Mouse (Mus musculus): Measurements from ENCODE around the gene Mecom.

Mecom gene

GRCm38 (mm10) chr3:30004888-30005405 is 542.9 kb downstream of the Mecom start:
- DNase-seq, result no peak

GRCm38 (mm10) chr3:30000260-30000659 is 547.5 kb downstream of the Mecom start:
- no peak for DNase-seq

GRCm38 (mm10) chr3:29999035-29999434 is 548.8 kb downstream of the Mecom start:
- DNase-seq, result no peak

GRCm38 (mm10) chr3:29997068-29997467 is 550.7 kb downstream of the Mecom start:
- no peak for DNase-seq

- DNase-seq, result no peak
Measured at GRCm38 (mm10) chr3:29993346-29993745, 554.5 kb downstream of the Mecom start.

GRCm38 (mm10) chr3:29991523-29991922 is 556.3 kb downstream of the Mecom start:
- no peak for DNase-seq

GRCm38 (mm10) chr3:29984431-29984830 is 563.4 kb downstream of the Mecom start:
- no peak for DNase-seq

GRCm38 (mm10) chr3:29981259-29981910 is 566.4 kb downstream of the Mecom start:
- no peak for DNase-seq

GRCm38 (mm10) chr3:29980531-29980930 is 567.3 kb downstream of the Mecom start:
- DNase-seq, result no peak

- DNase-seq, result no peak
Measured at GRCm38 (mm10) chr3:29976580-29976979, 571.2 kb downstream of the Mecom start.

- DNase-seq, result no peak
Measured at GRCm38 (mm10) chr3:29968433-29968949, 579.3 kb downstream of the Mecom start.

- DNase-seq, result no peak
Measured at GRCm38 (mm10) chr3:29963953-29964352, 583.9 kb downstream of the Mecom start.

GRCm38 (mm10) chr3:29963447-29963846 is 584.4 kb downstream of the Mecom start:
- no peak for DNase-seq

GRCm38 (mm10) chr3:29959051-29959450 is 588.8 kb downstream of the Mecom start:
- no peak for DNase-seq

- DNase-seq, result no peak
Measured at GRCm38 (mm10) chr3:29957365-29958236, 590.2 kb downstream of the Mecom start.

GRCm38 (mm10) chr3:29953269-29953668 is 594.5 kb downstream of the Mecom start:
- no peak for DNase-seq

- DNase-seq, result no peak
Measured at GRCm38 (mm10) chr3:29950853-29951252, 597.0 kb downstream of the Mecom start.

GRCm38 (mm10) chr3:29903596-29904308 is 644.1 kb downstream of the Mecom start:
- DNase-seq, result peak; percentile 1

All from right cerebral cortex, postnatal 4 days (tissue).